Mouse (Mus musculus) layer of hippocampus, adult 18-20 months (tissue): ENCODE data around the gene Rab5if. TPM values are rescaled to one million over a fixed set of nuclear protein-coding genes. Genes with fewer than 3 reads are reported as not detected.
"Not testable (repeated sequence)": the region's sequence is repeated elsewhere in the genome, so short reads cannot be mapped to it uniquely, and the experiment has no call there.

Experiments
- DNase-seq, 2 experiments: peaks; one replicate each; pipeline ENCODE4 v3.0.0; 2022; ENCODE audit warnings: low spot score in 2 of 2
- long read RNA-seq: library from polyadenylated mRNA; stranded (forward); transcript quantifications from one replicate; pipeline ENCODE4 v2.0.0, GENCODE M21; 2021
- total RNA-seq, 2 experiments: library from RNA; stranded (reverse); gene quantifications; 2 replicates each; pipeline ENCODE4 v1.2.3; 2021

Rab5if gene
- 10 to 100 TPM; 88.3 to 98.8 TPM for total RNA-seq
- long read RNA-seq, transcript Rab5if-201 (4 exons, 1,045 nt) = major isoform, 32 of 38 reads
- long read RNA-seq, partial matches to known transcripts = 2 of 38 reads
- long read RNA-seq, other reads (novel, unspliced or antisense) = 4 of 38 reads

DNA sequence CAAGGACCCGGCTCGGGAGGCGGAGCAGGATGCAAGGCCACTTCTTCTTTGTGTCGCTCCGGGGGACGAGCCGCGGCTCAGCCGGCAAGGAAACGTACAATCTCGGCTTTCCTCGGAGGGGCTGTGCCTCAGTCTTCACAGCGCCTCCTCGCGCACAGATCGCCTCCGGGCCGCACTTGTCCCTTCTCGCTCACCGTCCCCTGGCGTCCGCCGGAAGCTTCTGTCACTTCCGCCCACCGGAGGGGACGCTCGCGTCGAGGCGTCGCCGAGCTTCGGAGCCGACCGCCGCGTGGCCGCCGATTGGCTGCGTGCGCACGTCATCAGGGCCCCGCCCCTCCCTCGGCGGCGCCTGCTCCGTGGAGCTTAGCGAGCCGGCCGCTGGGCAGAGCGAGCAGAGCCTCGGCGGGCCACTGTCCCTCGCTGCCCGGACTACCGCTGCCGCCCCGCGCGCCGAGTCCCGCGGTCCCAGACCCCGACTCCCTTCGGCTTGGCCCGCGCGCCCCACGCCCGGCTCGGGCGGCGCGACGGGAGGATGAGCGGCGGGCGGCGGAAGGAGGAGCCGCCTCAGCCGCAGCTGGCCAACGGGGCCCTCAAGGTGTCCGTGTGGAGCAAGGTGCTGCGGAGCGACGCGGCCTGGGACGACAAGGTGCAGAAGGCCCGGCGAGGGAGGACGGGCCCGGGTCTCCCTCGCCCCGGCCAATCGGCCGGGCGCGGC lies at the start of gene Rab5if:
Gene Rab5if (plus strand): TSS at position 357 of the 715 bp plus-strand sequence.
- DNase-seq = peak; percentile 98

DNA sequence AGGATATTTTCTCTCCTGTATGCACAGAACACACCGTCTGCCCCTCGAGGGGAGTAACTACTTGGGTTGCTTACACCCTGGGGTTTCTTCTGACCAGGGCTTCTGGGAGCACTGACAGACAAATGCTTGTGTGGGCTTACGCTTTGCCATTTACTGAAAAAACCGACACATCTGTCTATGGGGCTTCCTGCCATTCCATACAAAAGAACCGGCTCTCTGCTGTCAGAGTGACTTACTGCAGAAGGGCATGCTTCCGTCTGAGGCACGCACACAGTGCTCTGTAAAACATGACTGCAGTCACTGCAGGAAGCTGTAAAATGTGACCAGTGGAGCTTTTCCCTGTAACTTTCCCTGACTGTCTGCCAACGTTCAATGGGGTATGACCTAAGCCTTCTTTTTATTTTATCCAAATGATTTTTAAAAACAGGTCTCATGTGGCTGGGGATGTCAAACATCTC lies 48.6 kb upstream of the Rab5if start:
- no peak for DNase-seq

DNA sequence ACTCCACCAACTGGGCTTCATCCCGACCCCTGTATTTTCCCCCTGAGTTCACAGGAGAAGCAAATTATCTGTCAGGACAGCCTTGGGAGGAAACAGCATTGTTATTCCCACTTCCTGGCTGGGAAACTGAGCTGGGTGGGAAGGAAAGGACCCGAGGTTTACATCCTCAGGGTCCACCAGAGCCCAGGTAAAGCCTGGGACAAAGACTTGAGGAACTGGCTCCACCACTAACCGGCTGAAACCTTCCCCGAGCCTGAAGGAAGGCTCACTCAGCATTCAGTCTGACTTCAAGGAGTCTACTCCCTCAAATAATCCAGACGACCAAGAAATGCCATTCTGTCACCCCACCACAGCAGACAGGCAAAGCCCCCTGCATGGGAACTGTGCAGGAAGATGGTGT lies 48.0 kb upstream of the Rab5if start:
- no peak for DNase-seq

DNA sequence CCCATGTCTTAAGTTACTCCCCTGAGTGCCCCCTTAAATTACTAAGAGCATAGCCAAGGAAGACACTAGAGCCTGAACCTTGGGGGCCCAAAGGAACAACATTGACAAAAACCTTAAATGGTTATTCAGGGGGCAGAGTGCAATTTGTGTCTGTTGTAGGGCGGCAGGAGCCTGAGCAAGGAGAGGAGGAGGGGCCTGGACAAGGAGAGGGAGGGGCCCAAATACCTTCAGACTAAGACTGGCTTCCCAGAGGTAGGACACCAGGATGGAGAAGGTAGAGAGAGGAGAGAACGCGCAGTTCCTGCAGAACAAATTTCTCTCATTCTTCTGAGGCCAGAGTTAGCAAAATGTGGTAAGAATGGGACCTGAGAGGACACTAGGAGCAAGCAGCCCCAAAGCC lies 47.5 kb upstream of the Rab5if start:
- no peak for DNase-seq

DNA sequence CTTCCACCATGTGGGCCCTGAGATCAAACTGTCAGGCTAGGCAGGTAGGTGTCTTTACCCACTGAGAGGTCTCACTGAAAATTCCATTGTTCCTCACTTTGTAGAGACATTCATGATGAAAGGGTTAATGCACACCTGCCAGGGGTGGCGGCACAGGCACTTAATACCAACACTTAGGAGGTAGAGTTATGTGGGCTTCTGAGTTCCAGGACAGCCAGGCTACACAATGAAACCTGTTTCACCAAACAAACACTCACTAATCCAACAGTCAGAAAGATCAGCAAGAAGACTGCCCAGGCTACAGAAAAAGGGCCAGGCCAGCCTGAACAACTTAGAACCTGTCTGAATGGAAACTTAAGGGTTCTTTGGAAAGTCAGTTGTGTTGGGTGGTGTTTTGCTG lies 46.8 kb upstream of the Rab5if start:
- no peak for DNase-seq

DNA sequence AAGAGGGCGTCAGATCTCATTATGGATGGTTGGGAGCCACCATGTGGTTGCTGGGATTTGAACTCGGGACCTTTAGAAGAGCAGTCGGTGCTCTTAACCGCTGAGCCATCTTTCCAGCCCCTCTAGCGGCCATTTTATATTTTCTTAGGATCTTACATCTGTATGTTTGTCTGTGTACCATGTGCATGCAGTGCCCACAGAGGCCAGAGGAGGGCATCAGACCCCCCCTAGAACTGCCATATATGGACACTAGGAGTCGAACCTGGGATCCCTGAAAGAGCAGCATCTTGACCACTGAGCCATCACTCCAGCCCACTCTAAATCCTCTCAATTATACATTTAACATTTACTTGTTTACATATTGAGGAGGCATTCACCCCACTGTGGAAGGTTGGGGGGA lies 37.8 kb upstream of the Rab5if start:
- DNase-seq = not testable (repeated sequence)

DNA sequence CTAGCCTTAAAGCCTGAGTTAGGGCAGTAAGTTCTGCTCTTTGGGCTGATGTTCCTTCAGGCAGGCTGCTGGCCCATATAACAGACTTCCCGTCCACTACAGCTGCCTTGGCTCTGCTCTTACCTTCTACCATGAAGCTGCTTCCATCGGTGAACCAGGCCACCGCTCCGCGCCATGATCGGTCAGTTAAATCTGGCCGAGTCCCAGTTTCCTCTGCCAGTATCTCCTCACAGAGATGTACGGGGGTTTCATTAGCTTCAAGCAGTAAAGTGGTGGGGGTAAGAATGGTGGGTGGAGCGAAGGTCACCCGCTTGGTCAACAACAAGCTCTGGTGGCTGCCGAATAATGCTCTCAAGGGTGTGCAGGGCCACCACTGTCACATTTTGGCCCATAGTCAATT lies 28.6 kb upstream of the Rab5if start:
- DNase-seq = no peak

DNA sequence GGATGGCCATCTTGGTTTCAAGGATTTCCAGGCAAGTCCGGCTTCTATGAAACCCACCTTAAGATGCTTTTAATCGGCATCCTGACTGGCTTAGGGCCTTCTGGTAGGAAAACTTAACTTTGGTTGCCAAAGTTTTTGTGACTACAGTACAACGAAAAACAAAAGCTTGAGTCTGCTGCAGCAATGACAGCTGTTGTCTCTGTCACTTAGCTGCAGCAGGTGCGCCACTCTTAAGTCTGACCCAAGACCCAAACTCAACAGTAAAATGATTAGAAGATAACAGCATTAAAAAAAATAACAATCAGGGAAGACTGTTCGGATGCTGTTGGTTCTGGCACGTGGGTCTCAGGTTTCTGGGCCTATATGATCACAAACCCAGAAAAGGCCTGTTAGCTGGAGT lies 24.1 kb upstream of the Rab5if start:
- DNase-seq = no peak

DNA sequence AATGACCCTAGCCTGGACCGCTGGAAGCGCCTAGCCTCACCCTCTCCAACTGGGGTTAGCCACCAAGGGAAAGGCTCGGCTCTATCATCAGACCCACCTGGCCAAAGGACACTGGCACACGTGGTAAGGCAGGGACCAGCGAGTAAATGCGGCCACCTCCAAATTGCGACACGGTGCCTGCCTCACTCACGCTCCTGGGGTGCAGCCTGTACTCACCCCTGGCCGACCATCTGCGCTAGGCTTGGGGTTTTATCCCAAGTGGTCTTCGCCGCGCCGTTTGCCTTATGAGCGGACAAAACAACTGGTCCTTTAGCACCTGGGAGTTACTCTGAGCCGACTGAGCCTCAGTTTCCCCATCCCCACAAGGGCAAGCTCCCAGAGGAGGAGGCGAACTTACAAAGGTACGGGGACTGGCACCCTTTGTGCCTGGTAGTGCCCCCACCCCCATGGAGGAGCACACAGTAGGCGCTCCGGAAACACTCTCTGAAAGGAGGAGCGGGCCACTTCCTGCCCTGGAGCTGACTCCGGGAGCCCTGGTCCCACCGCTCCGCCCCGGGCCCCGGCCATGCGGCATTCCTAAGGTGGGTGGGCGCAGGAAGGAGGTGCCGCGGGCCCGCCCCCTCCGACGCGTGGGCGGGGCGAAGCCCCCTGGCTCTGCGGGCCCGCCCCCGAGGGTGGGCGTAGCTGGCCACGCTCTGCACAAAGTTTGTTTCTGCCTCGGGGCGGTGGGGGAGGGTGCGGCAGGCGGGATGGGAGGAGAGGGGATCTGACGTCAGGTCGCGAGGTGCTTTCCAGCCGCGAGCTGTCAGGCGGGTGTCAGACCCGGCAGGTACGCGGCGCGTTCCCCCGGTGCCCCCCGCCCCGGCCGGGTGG lies 23.4 kb upstream of the Rab5if start, which contains the start of gene Tgif2:
Gene Tgif2 (plus strand): TSS at position 689 of the 873 bp plus-strand sequence.
- DNase-seq = no peak

DNA sequence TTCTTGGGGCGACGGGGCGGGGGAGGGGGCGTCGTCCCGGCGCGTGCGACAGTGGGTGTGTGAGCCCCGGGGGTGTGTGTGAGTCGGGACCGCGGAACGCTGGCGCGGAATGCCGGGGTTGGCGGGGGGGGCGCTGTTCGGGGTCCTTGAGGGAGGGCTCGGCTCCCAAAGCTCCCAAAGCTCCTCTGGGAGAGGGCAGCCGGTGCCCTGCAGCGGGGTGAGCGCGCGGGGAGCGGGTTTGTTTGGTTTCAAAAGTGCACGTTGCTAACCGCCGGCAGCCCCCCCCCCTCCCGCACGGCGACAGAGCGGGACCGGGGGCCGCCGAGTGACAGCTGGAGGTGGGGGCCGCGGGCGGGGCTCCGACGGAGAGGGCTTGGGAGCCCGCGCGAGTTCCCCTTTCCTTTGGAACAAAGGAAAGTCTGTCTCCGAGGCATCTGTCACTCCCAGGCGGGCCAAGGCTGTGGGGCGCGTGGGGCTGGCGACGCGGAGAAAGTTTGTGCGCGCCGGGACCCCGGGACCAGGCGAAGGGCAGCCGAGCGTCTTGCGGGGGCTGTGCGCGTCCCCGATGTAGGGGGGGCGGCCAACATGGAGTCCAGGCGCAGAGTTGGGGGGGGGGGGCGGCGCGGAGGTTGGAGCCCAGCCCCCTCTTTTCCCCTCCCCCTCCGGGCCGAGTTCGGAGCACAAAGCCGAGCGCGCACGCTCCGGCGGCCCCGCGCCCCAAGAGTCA lies 22.5 kb upstream of the Rab5if start:
- DNase-seq = peak; percentile 16 to 45

DNA sequence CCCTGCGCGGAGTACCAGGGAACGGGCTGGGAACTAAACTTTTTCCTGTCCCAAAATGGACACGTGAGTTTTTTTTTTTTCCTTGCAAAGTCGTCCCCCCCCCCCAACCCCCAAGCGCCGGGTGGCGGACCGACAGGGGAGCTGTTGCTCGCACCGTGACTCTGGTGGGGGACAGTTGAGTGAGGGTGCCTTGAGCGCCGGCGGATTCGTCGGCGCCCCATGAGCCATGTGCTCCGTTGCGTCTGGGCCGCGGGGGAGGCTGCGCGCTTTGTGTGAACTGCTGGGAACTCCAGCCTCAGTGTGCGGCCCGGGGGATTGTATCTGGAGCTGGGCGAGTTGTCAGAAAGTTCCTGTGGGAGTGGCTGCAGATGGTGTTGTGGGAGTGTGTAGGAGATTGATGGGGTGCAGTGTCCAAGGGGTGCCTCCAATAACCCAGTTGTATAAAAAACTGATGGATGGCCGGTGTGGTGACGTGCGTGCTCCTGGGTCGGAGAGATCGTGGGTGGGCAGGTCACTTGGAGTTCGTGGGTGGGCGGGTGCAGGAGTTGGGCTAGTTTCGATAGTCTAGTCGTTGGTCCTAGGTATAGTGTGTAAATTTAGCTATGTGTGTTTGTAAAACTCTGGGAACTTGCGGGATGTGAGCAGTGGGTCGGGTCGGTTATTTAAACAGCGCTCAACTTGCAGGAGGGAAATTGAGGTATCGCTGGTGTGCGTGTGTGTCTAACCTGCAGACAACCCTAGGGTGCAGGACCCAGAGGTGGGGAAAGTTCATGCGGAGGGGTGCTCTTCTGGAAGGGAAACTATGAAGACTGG lies 21.7 kb upstream of the Rab5if start:
- DNase-seq = peak; percentile 52 to 76

DNA sequence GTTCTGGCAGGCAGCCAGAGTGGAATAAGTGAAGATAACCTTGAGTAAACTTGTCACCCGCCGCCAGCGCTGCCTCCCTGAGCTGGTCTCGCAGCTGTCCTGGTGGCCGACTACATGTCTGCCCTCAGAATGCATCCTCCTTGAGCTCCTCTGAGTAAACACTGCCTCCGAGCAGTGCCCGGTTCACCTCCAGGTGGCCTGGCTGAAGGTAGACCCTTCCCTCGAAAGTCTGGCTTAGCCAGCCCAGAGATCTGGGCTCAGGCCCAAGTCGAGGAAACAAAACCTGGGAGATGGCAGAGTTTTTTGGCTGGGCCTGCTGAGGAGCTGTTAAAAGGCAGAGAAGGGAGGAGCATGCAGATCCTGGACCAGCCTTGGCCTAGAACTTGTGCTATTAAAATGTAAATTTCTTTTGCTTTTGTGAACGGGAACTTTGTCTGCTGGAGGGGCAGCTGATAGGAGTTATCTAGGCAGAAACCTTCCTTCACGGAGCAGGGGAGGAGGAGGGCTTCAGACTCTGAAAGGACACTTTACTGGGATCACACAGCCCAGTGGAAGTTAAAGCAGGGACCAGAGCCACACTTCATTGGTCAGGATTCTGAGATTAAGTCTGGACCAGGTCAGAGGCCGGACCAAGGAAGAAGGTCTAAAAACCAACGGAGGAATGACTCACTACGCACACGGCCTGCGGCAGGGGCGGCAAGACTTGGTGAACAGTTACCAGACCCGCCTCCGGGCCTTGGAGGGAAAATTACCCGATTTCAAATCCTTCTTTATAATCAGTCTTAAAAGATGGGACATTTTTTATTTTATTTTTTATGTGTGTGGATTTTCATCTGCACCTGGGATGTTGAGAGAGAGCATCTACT lies 20.9 kb upstream of the Rab5if start:
- no peak for DNase-seq

DNA sequence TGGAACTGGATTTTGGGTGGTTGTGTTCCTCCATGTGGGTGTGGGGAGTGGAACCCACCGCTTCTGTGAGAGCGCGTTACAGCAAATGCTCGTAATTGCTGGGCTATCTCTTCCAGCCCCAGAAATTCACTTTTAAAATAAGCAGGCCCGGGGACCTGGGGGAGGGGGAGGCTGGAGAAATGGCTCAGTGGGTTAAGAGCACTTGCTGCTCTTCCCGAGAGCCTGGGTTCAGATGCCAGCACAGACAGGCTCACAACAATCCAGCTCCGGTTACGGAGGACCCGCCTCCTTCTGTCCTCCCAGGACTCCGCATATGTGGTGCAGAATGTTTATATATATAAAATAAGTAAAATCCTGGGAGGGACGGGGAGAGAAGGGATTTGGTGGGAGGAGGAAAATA lies 20.2 kb upstream of the Rab5if start:
- DNase-seq = no peak

DNA sequence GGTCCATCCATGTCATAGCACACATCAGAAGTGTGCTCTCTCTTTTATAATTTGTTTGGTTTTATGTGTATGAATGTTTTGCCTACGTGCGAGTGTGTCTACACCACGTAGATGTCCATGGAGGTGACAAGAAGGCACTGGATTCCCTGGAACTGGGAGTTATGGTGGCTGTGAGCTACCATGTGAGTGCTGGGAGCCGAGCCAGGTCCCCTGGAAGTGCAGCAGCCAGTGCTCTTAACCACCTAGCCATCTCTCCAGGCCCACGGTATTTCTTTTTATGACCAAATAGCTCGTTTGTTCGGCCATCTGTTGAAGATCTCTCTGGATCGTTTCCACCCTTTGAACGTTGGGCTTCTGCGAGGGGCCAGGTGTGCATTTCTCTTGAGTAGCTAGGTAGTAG lies 19.6 kb upstream of the Rab5if start:
- no peak for DNase-seq

DNA sequence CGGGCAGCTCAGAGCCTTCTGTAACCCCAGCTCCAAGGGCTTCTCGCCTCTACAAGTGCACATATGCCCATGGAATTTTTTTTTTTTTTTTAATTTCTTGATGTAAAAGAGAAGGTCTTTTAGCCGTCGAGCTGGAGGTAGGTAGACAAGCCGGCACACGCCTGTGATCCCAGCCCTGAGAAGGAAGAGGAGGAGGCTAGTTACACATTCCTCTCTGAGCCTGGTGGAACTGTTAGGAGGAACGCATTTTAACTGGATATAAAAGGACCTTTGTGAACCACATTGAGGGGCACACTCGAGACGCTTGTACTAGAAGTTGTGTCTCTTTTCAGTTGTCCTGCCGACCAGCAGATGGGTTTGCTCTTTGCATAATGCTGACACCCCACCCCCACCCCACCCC lies 18.2 kb upstream of the Rab5if start:
- DNase-seq = no peak

DNA sequence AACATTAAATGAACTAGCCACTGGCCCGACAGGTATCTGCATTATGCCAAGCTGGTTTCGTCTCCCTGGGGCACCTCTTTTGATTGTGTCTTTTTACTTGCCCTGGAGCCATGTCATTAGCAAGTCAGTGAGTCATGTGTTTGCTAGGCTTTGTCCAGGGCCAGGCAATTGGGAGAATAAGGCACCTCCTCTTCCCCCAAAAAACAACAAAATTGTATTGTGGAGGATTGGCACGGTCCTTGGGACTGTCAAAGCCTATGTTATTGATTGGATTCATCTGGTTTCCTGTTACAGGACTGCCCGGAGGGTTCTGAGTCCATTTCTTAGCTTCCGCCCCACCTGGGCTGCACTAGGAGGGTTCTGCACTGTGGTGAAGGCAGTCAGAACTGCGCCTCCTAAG lies 15.3 kb upstream of the Rab5if start:
- DNase-seq = no peak

DNA sequence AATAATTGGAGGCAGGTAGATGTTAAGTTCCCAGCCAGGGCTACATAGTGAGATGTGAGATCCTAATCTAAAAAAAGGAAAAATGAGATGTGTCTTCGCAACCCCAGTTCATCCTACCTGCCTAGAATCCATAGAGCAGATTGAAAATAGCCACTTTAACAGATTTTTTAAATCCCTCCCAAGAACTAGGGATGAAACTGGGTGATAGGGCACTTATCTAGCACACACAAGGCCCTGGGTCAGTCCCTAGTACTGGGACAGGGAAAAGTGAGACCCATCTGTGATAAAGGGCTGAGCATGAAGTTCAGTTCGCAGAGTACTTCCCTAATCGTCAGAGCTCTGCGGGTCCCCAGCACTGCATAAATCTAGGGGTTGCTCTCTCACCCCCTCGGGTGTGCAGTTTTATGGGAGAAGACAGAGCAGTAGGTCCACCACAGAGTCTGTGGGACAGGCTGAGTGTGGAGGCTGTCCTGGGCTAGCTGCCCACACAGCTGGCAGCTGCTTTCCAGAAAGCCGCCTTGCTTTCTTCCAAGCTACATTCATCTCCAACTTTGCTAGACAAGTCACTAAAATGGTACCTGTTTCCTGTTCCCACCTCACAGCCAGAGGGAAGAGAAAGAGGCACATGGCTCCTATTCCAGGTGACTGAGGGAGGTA lies 14.3 kb upstream of the Rab5if start:
- no peak for DNase-seq

DNA sequence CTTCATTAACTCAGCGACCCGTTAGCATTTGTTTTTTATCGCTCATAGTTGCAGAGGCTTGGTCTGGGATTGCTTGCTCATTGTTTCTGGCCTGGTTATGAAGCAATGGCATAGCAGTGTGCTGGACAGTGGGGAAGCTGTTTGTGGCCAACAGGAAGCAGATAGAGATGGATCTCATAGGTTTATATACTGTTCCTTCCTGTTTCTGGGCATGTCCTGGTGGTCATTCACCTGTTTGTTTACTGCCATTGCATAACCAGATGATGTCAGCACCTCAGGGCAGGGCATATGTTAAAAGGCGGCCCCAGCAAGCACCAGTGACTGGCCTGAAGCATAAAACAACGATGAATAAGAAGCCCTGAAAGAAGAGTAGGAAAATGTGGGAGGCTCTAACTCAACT lies 12.4 kb upstream of the Rab5if start:
- DNase-seq = no peak

DNA sequence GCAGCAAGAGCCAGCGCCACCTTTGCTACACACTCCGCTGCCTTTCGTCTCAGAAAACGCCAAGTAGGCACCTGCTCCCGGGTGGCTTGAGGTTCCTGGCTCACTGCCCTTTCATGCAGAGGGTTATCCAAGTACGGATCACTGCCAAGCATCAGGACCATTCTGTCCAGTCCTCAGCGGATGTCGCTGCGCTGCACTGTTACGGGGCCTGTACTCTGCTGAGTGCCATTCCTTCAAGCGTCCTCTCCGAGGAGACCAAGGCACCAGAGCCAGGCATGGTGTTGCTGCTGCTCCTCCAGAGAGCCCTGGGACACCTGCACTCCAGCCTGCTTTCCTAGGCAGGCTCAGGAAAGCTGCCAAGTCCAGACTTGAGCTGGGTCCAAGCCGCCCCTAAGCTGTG lies 9.3 kb upstream of the Rab5if start:
- DNase-seq = not testable (repeated sequence)
